Mouse (Mus musculus) embryonic facial prominence, embryonic 13.5 days (tissue): Measurements from ENCODE around the gene Ctsk. TPM values are rescaled to one million over a fixed set of nuclear protein-coding genes. Genes with fewer than 3 reads are reported as not detected.

Experiments
- ATAC-seq: fragments of 200-750 bp; cut with Nextera tagmentation; 2 replicates; pipeline ENCODE4 v1.8.0; 2017; ENCODE audit warnings: low read depth; ENCODE audit not compliant: insufficient number of reproducible peaks, insufficient read depth, low FRiP score, low TSS enrichment
- H3K27ac ChIP-seq: fragments of 300-500 bp; sonication (generic); 2 replicates; pipeline ENCODE4 v1.5.1; 2015; ENCODE audit warnings: moderate library complexity, mild to moderate bottlenecking, inconsistent platforms
- H3K27me3 ChIP-seq: fragments of 300-500 bp; sonication (generic); 2 replicates; pipeline ENCODE4 v1.6.1; 2015; ENCODE audit warnings: mild to moderate bottlenecking, inconsistent platforms
- H3K36me3 ChIP-seq: fragments of 300-500 bp; sonication (generic); 2 replicates; pipeline ENCODE4 v1.6.1; 2015; ENCODE audit warnings: mild to moderate bottlenecking, inconsistent platforms
- H3K4me1 ChIP-seq: fragments of 300-500 bp; sonication (generic); 2 replicates; pipeline ENCODE4 v1.6.1; 2015; ENCODE audit warnings: inconsistent platforms
- H3K4me2 ChIP-seq: fragments of 300-500 bp; sonication (generic); 2 replicates; pipeline ENCODE4 v1.6.1; 2015; ENCODE audit warnings: moderate library complexity, mild to moderate bottlenecking, inconsistent platforms
- H3K4me3 ChIP-seq: fragments of 300-500 bp; sonication (generic); 2 replicates; pipeline ENCODE4 v1.5.1; 2015; ENCODE audit warnings: mild to moderate bottlenecking, inconsistent platforms
- H3K9ac ChIP-seq: fragments of 300-500 bp; sonication (generic); 2 replicates; pipeline ENCODE4 v1.6.1; 2015; ENCODE audit warnings: mild to moderate bottlenecking, inconsistent platforms
- H3K9me3 ChIP-seq: fragments of 300-500 bp; sonication (generic); 2 replicates; pipeline ENCODE4 v1.6.1; 2016; ENCODE audit warnings: inconsistent platforms
- WGBS: fragments of 180-500 bp; shearing (Covaris S2); methylation state at CpG from one replicate; pipeline ENCODE4 v1.1.7; 2015; ENCODE audit warnings: mixed read lengths; 5-methylcytosine and 5-hydroxymethylcytosine counted together
- polyA plus RNA-seq: library from polyadenylated mRNA; unstranded; fragments of >200 nt; fragmentation: Nextera tagmentation; extraction: Ambion mirVana; gene quantifications from 2 replicates; pipeline ENCODE4 v1.2.1, GENCODE M21; 2015

The Ctsk gene
- polyA plus RNA-seq, 1 experiment from 2014 or later, result 37.9 TPM

- peaks cover 23% of the 10 kb centered on the region for H3K36me3 ChIP-seq
- ATAC-seq, result no peak
- 19% methylated on average over 10 of the region's 10 CpGs for WGBS
- no peaks in the 10 kb centered on the region for H3K9me3 ChIP-seq
- H3K4me3 ChIP-seq, result peak overlapping the region; percentile 41
- peak overlapping the region; percentile 65 for H3K4me2 ChIP-seq
- no peaks in the 10 kb centered on the region for H3K27me3 ChIP-seq
- H3K9ac ChIP-seq, result peak overlapping the region; percentile 65
- H3K27ac ChIP-seq, result peak overlapping the region; percentile 82
- peaks cover 31% of the 10 kb centered on the region for H3K4me1 ChIP-seq
Measured at GRCm38 (mm10) chr3:95499496-95500140, 562 bp downstream of the Ctsk start.

GRCm38 (mm10) chr3:95502312-95502711, 3.3 kb downstream of the Ctsk start:
- Histone ChIP-seq H3K27ac (no peak overlapping the region), H3K36me3 (peaks cover 19% of the 10 kb centered on the region), H3K4me3 (no peak overlapping the region), H3K27me3 (no peaks in the 10 kb centered on the region), H3K4me2 (no peak overlapping the region), H3K9me3 (no peaks in the 10 kb centered on the region), H3K4me1 (peaks cover 26% of the 10 kb centered on the region), H3K9ac (no peak overlapping the region)
- ATAC-seq, result no peak
- 45% methylated on average over 2 of the region's 2 CpGs for WGBS

- Histone ChIP-seq H3K27me3 (no peaks in the 10 kb centered on the region), H3K4me3 (no peak overlapping the region), H3K4me2 (no peak overlapping the region), H3K36me3 (peaks cover 28% of the 10 kb centered on the region; the same call in 1 of the 2 replicates), H3K4me1 (no peaks in the 10 kb centered on the region), H3K9ac (no peak overlapping the region), H3K27ac (no peak overlapping the region), H3K9me3 (no peaks in the 10 kb centered on the region)
- ATAC-seq, result no peak
- WGBS, result 76% methylated on average over 6 of the region's 6 CpGs
Measured at GRCm38 (mm10) chr3:95509348-95509747, 10.3 kb downstream of the Ctsk start.

GRCm38 (mm10) chr3:95511611-95512180, 12.6 kb downstream of the Ctsk start:
- ATAC-seq, result no peak
- no peak overlapping the region for H3K4me2 ChIP-seq
- 73% methylated on average over 9 of the region's 9 CpGs for WGBS
- peaks cover 19% of the 10 kb centered on the region; the same call in 1 of the 2 replicates for H3K36me3 ChIP-seq
- no peaks in the 10 kb centered on the region for H3K9me3 ChIP-seq
- H3K27ac ChIP-seq, result no peak overlapping the region
- H3K9ac ChIP-seq, result no peak overlapping the region
- H3K27me3 ChIP-seq, result no peaks in the 10 kb centered on the region
- no peak overlapping the region for H3K4me3 ChIP-seq
- H3K4me1 ChIP-seq, result no peaks in the 10 kb centered on the region

GRCm38 (mm10) chr3:95516614-95517041, 17.6 kb downstream of the Ctsk start:
- Histone ChIP-seq H3K27me3 (no peaks in the 10 kb centered on the region), H3K4me1 (peaks cover 3% of the 10 kb centered on the region; the same call in 1 of the 2 replicates), H3K36me3 (no peaks in the 10 kb centered on the region), H3K27ac (no peak overlapping the region), H3K4me3 (no peak overlapping the region), H3K9me3 (no peaks in the 10 kb centered on the region), H3K9ac (0 out of 2 replicates have a peak overlapping the region, but pooled peaks have one; percentile 28), H3K4me2 (no peak overlapping the region)
- ATAC-seq, result no peak
- WGBS, result 86% methylated on average over 3 of the region's 3 CpGs

GRCm38 (mm10) chr3:95517493-95517898, 18.4 kb downstream of the Ctsk start:
- no peaks in the 10 kb centered on the region for H3K9me3 ChIP-seq
- H3K4me3 ChIP-seq, result no peak overlapping the region
- H3K4me2 ChIP-seq, result peak overlapping the region; percentile 18; the same call in 1 of the 2 replicates
- no peak for ATAC-seq
- H3K9ac ChIP-seq, result no peak overlapping the region
- 21% methylated on average over 10 of the region's 10 CpGs for WGBS
- no peaks in the 10 kb centered on the region for H3K27me3 ChIP-seq
- H3K4me1 ChIP-seq, result peaks cover 3% of the 10 kb centered on the region; the same call in 1 of the 2 replicates
- H3K36me3 ChIP-seq, result no peaks in the 10 kb centered on the region
- no peak overlapping the region for H3K27ac ChIP-seq

- H3K9ac ChIP-seq, result no peak overlapping the region
Measured at GRCm38 (mm10) chr3:95518891-95519290, 19.8 kb downstream of the Ctsk start.

GRCm38 (mm10) chr3:95519315-95519714, 20.3 kb downstream of the Ctsk start:
- H3K4me2 ChIP-seq, result no peak overlapping the region
- H3K9ac ChIP-seq, result no peak overlapping the region
- H3K4me3 ChIP-seq, result no peak overlapping the region
- no peak overlapping the region for H3K27ac ChIP-seq
- no peaks in the 10 kb centered on the region for H3K36me3 ChIP-seq
- no peaks in the 10 kb centered on the region for H3K27me3 ChIP-seq
- no peaks in the 10 kb centered on the region for H3K9me3 ChIP-seq
- ATAC-seq, result no peak
- WGBS, result 75% methylated on average over 2 of the region's 2 CpGs
- H3K4me1 ChIP-seq, result peaks cover 9% of the 10 kb centered on the region; the same call in 1 of the 2 replicates

More at GRCm38 (mm10) chr3:95518891-95519290, 19.8 kb downstream of the Ctsk start:
- Histone ChIP-seq H3K27me3 (no peaks in the 10 kb centered on the region), H3K4me1 (peaks cover 9% of the 10 kb centered on the region; the same call in 1 of the 2 replicates), H3K9me3 (no peaks in the 10 kb centered on the region), H3K4me3 (no peak overlapping the region), H3K4me2 (no peak overlapping the region), H3K36me3 (no peaks in the 10 kb centered on the region), H3K27ac (no peak overlapping the region)
- ATAC-seq, result no peak
- 76% methylated on average over 7 of the region's 7 CpGs for WGBS

GRCm38 (mm10) chr3:95520100-95520499, 21.0 kb downstream of the Ctsk start:
- Histone ChIP-seq H3K36me3 (no peaks in the 10 kb centered on the region), H3K27ac (no peak overlapping the region), H3K9ac (no peak overlapping the region), H3K4me1 (peaks cover 9% of the 10 kb centered on the region; the same call in 1 of the 2 replicates), H3K4me2 (no peak overlapping the region), H3K27me3 (no peaks in the 10 kb centered on the region), H3K9me3 (no peaks in the 10 kb centered on the region), H3K4me3 (no peak overlapping the region)
- 85% methylated on average over 3 of the region's 3 CpGs for WGBS
- ATAC-seq, result no peak

GRCm38 (mm10) chr3:95521168-95521567, 22.1 kb downstream of the Ctsk start:
- H3K36me3 ChIP-seq, result no peaks in the 10 kb centered on the region
- ATAC-seq, result no peak
- WGBS, result 89% methylated on average over 10 of the region's 10 CpGs
- H3K27me3 ChIP-seq, result no peaks in the 10 kb centered on the region
- H3K27ac ChIP-seq, result no peak overlapping the region
- no peak overlapping the region for H3K9ac ChIP-seq
- H3K4me3 ChIP-seq, result no peak overlapping the region
- H3K9me3 ChIP-seq, result no peaks in the 10 kb centered on the region
- H3K4me1 ChIP-seq, result peaks cover 9% of the 10 kb centered on the region; the same call in 1 of the 2 replicates
- no peak overlapping the region for H3K4me2 ChIP-seq

- no peaks in the 10 kb centered on the region for H3K36me3 ChIP-seq
- no peaks in the 10 kb centered on the region for H3K27me3 ChIP-seq
- 33% methylated on average over 3 of the region's 3 CpGs for WGBS
- no peak overlapping the region for H3K4me2 ChIP-seq
- no peak overlapping the region for H3K4me3 ChIP-seq
- no peak overlapping the region for H3K9ac ChIP-seq
- ATAC-seq, result no peak
- H3K27ac ChIP-seq, result no peak overlapping the region
- no peaks in the 10 kb centered on the region for H3K9me3 ChIP-seq
- 0 out of 2 replicates have a peak, but pooled peaks cover 6% of the 10 kb centered on the region for H3K4me1 ChIP-seq
Measured at GRCm38 (mm10) chr3:95523662-95524061, 24.6 kb downstream of the Ctsk start.

GRCm38 (mm10) chr3:95524673-95525072, 25.6 kb downstream of the Ctsk start:
- Histone ChIP-seq H3K4me1 (0 out of 2 replicates have a peak, but pooled peaks cover 6% of the 10 kb centered on the region), H3K9me3 (no peaks in the 10 kb centered on the region), H3K36me3 (no peaks in the 10 kb centered on the region), H3K27ac (no peak overlapping the region), H3K9ac (no peak overlapping the region), H3K4me2 (no peak overlapping the region), H3K4me3 (no peak overlapping the region), H3K27me3 (no peaks in the 10 kb centered on the region)
- ATAC-seq, result no peak
- 61% methylated on average over 2 of the region's 2 CpGs for WGBS
